Mouse (Mus musculus) bone marrow macrophage, adult 2 months (primary cell): ENCODE results near the gene Dkkl1.

Experiments used
- CTCF ChIP-seq: IDR thresholded peaks from 2 replicates; pipeline ENCODE4 v1.5.1; 2012; ENCODE audit warnings: low read depth, mild to moderate bottlenecking, low read length, moderate library complexity
- POLR2A ChIP-seq: IDR thresholded peaks from 2 replicates; pipeline ENCODE4 v1.6.1; 2012; ENCODE audit warnings: mild to moderate bottlenecking, low read depth, low read length, borderline replicate concordance

DNA sequence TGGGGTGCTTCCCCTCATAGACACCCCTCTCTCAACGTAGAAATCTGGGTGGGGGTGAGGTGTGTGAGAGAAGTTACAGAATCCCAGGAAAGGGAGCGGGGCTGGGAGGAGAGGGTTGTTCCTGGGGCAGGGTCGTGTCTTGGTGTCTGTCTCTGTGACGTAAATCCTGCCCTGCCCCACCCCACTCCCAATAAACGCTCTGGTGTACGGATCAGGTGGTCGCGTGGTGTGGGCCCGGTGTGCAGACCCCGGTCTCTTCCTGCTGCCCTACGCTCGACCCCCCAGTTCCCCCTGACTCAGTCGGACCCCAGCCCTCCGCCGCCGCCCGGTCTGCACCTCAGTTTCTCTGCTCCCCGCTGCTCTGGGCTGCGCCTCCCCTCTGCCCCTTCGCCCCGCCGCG is 36.0 kb downstream of the Dkkl1 start:
- TF ChIP-seq CTCF, result no peak
- no peak for TF ChIP-seq POLR2A
